ENCODE assay signal across 9 mouse cellular contexts in genomic region chr3:94260598-94260997, GRCm38 (mm10). TPM values are rescaled to one million over a fixed set of nuclear protein-coding genes. Genes with fewer than 3 reads are reported as not detected.
A peak's percentile ranks its signal among the peaks of the same experiment; 100 is the strongest.
DNase-seq lines count a peak whose midpoint lies in the region; ATAC-seq and TF ChIP-seq lines count a peak whose summit lies in the region.
"Had no signal": no experiment of that assay in that cellular context is flagged by ENCODE, and none has a peak within 500 bp of the region (broad histone marks: within the 10 kb centered on the region; RNA-seq: fewer than 3 reads in every experiment).

No protein-coding gene starts in this region.

- H3K4me3 ChIP-seq in layer of hippocampus, adult 2 months = no peak overlapping the region
- H3K4me3 ChIP-seq: myocyte had no signal

- DNase-seq in adrenal gland, adult (ENCODE audit: inconsistent age in 2 of 2, low spot score in 1 of 2) = peak; percentile 4 to 32
- no peak for DNase-seq in adrenal gland, adult 18-20 months (ENCODE audit: low spot score in 2 of 2)
- DNase-seq in layer of hippocampus, adult 2 months (ENCODE audit: low spot score in 2 of 2) = peak; percentile 21 to 23
- no peak for DNase-seq in layer of hippocampus, postnatal 25 days (ENCODE audit: extremely low spot score in 1 of 2, low spot score in 1 of 2)
- DNase-seq in brain, adult 2 months (ENCODE audit: low read depth, low spot score) = peak; percentile 59
- DNase-seq in thymus, postnatal 25 days = no peak
- DNase-seq in testis, postnatal 14 days (ENCODE audit: low spot score) = no peak

- peak; percentile 61 for ATAC-seq in megakaryocyte progenitor cell, adult 5-6 weeks (replicated peaks; ENCODE audit: poor library complexity)

- H3K27ac ChIP-seq in layer of hippocampus, adult 2 months = no peak overlapping the region

- TF ChIP-seq CTCF in layer of hippocampus, adult 2 months (conservative IDR thresholded peaks at IDR 0.05) = peak; percentile 75

RNA-seq across cellular contexts. Expression of gene Gm4778, which starts 3.2 kb away (rescaled TPM):
- not detected for total RNA-seq in adrenal gland, adult 18-20 months (2021)
- total RNA-seq in layer of hippocampus, adult 2 months (2021) = not detected
- total RNA-seq in layer of hippocampus, postnatal 25 days (2021) = not detected
- not detected in 2 replicates for total RNA-seq in megakaryocyte progenitor cell, adult 5-6 weeks (2015)
- not detected in 2 replicates for total RNA-seq in megakaryocyte progenitor cell, adult 5-6 weeks (2017)

RNA-seq across cellular contexts. Expression of gene Them4, which starts 49.3 kb away (rescaled TPM):
- total RNA-seq in adrenal gland, adult 18-20 months (2021) = 1 to 10 TPM; 7.5 to 9.7 TPM
- total RNA-seq in layer of hippocampus, adult 2 months (2021) = 10 to 100 TPM; 24.3 to 26.5 TPM
- total RNA-seq in layer of hippocampus, postnatal 25 days (2021) = 10 to 100 TPM; 24.0 to 26.6 TPM
- total RNA-seq in megakaryocyte progenitor cell, adult 5-6 weeks (2015) = 5.6 and 6.0 TPM in 2 replicates
- total RNA-seq in megakaryocyte progenitor cell, adult 5-6 weeks (2017) = 2.8 and 3.6 TPM in 2 replicates

Comparison
In these comparisons a context has a peak if more than half of its experiments do, and no peak if none do; other contexts are left out.
1. DNase-seq: peak in adrenal gland, adult (2 of 2), layer of hippocampus, adult 2 months (2 of 2) and brain, adult 2 months (single experiment); none in adrenal gland, adult 18-20 months (0 of 2), layer of hippocampus, postnatal 25 days (0 of 2), thymus, postnatal 25 days (single experiment) and testis, postnatal 14 days (single experiment).